Mouse (Mus musculus) liver, postnatal 0 days (tissue): Measurements from ENCODE around the gene Kctd21.

Experiments used
- CTCF ChIP-seq: sonication (generic); IDR thresholded peaks from 2 replicates; pipeline ENCODE4 v1.5.1; 2016; ENCODE audit warnings: antibody characterized with exemption, low read depth
- EP300 ChIP-seq: IDR thresholded peaks from 2 replicates; pipeline ENCODE4 v1.6.1; 2016; ENCODE audit warnings: antibody characterized with exemption, low read depth, mild to moderate bottlenecking

DNA sequence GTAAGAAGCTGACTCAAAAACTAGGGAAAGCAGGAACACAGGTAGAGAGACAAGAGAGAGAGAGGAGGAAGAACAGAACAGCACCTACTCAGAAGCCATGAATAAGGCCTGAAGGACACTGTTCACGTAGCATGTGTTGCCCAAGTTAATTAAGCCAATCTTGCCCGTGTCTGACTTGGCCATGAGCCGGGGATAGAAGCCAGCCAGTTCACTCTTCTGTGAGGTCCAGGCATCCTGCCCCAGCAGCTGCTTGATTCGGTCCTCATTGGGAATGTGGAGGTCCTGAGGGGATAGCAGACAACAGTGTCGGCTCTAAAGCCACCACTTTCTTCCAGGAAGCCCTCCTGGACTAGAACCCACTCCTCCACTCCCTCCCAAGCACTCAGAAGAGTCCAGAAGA lies 17.5 kb upstream of the Kctd21 start:
- TF ChIP-seq CTCF (no peak), EP300 (no peak)
